Mouse (Mus musculus): ENCODE measurements around the gene Psmd7. TPM values are rescaled to one million over a fixed set of nuclear protein-coding genes. Genes with fewer than 3 reads are reported as not detected.

Psmd7 gene
- total RNA-seq, 1 experiment from 2014 or later: 130 TPM

DNA sequence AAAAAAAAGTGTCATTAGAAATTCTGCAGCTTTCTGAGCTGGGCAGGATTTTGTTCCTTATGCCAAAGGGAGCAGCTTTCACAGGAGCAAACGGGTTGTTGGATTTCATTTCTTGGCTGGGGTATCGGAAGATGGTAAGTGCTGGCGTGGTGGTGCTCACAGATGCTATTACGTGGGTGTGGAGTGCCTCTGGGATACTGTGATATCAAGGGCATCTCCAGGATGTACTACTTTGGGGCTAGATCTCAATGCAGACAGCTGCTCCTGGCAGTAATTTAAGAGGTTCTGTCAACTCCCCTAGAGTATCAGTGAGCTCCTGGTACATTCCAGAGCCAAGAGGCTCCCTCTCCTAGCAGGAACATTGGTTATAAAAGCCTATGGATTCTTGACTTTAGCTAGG lies 42.1 kb downstream of the Psmd7 start:
- no peak for ATAC-seq (replicated peaks in 1 of 2; ENCODE audit: insufficient read depth in 1 of 2, low FRiP score in 2 of 2, low TSS enrichment in 1 of 2, low read depth in 1 of 2, poor library complexity in 2 of 2, severe bottlenecking in 2 of 2)

GRCm38 (mm10) chr8:107545621-107546152 lies 42.6 kb downstream of the Psmd7 start:
- no peak for ATAC-seq (replicated peaks in 1 of 2; ENCODE audit: insufficient read depth in 1 of 2, low FRiP score in 2 of 2, low TSS enrichment in 1 of 2, low read depth in 1 of 2, poor library complexity in 2 of 2, severe bottlenecking in 2 of 2)

DNA sequence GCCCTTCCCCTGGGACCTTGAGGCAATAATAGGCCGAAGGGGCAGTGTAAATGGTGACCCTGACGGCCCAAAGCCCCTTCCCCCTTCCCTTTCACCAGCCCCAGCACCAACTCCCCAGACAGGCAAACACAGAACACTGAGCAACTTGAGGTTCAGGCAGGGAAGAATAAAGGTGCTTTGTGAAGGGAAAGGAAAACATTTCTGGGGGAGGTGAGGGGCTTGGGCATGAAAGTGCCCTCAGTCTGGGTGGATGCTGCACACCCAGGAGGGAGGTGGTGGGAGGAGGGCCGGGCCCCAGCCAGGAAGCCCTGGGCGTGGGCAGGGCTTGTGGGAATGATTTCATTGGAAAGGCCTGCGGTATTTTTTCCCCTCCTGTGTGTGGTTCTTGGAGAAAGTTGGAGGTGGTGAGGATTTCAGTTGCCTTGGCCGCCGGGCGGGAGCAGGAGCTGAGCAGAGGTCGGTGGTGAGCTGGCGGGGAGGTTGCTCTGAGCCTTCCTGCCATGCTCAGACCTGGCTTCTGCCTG lies 43.6 kb downstream of the Psmd7 start:
- ATAC-seq (replicated peaks in 1 of 2; ENCODE audit: insufficient read depth in 1 of 2, low FRiP score in 2 of 2, low TSS enrichment in 1 of 2, low read depth in 1 of 2, poor library complexity in 2 of 2, severe bottlenecking in 2 of 2): no peak

- no peak for ATAC-seq (replicated peaks in 1 of 2; ENCODE audit: insufficient read depth in 1 of 2, low FRiP score in 2 of 2, low TSS enrichment in 1 of 2, low read depth in 1 of 2, poor library complexity in 2 of 2, severe bottlenecking in 2 of 2)
Observed at GRCm38 (mm10) chr8:107544211-107544610, 44.1 kb downstream of the Psmd7 start.

DNA sequence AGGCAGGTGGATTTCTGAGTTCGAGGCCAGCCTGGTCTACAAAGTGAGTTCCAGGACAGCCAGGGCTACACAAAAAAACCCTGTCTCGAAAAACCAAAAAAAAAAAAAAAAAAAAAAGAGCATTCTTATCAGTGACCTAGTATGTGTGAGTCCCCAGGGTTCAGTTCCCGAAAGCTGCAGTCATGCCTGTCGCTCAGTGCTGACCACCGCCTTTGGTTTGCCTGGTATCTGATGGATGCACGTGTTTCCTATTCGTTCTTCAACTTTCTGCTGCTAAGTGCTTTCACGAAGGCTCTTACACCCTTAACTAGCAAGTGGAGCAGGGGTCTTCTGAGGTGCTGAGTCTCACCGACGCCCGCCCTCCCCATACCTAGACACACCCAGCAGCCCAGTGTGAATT lies 44.5 kb downstream of the Psmd7 start:
- ATAC-seq (replicated peaks in 1 of 2; ENCODE audit: insufficient read depth in 1 of 2, low FRiP score in 2 of 2, low TSS enrichment in 1 of 2, low read depth in 1 of 2, poor library complexity in 2 of 2, severe bottlenecking in 2 of 2): no peak

- ATAC-seq (replicated peaks in 1 of 2; ENCODE audit: insufficient read depth in 1 of 2, low FRiP score in 2 of 2, low TSS enrichment in 1 of 2, low read depth in 1 of 2, poor library complexity in 2 of 2, severe bottlenecking in 2 of 2): no peak
Observed at GRCm38 (mm10) chr8:107542151-107542550, 46.1 kb downstream of the Psmd7 start.

- peak; percentile 62 to 63; a peak in 3 of 4 replicates for ATAC-seq (replicated peaks in 1 of 2; ENCODE audit: insufficient read depth in 1 of 2, low FRiP score in 2 of 2, low TSS enrichment in 1 of 2, low read depth in 1 of 2, poor library complexity in 2 of 2, severe bottlenecking in 2 of 2)
Observed at GRCm38 (mm10) chr8:107541369-107541768, 46.9 kb downstream of the Psmd7 start.

GRCm38 (mm10) chr8:107540623-107541022 lies 47.6 kb downstream of the Psmd7 start:
- ATAC-seq (replicated peaks in 1 of 2; ENCODE audit: insufficient read depth in 1 of 2, low FRiP score in 2 of 2, low TSS enrichment in 1 of 2, low read depth in 1 of 2, poor library complexity in 2 of 2, severe bottlenecking in 2 of 2): 0 out of 4 replicates have a peak, but pooled peaks of 1 of the 2 experiments have one; percentile 12

DNA sequence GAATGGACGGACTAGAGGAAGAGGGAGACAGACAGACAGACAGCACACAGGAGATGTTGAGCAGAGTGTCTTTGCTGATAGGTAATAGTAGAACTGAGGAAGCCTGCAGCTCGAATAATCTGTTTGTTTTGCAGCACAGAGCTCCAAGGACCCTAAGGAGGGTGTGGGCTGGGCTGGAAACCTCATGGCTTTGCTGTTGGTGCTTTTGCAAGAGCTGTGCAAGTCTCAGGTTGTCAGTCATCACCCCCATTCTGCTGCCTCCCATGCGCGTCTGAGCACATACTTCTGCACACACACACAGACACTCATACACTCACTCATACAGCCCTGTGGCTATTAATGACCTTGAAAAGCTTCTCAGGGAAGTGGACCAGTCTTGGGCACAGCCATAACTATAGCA lies 50.8 kb downstream of the Psmd7 start:
- no peak for ATAC-seq (replicated peaks in 1 of 2; ENCODE audit: insufficient read depth in 1 of 2, low FRiP score in 2 of 2, low TSS enrichment in 1 of 2, low read depth in 1 of 2, poor library complexity in 2 of 2, severe bottlenecking in 2 of 2)

Other genes starting within 250 kb of the Psmd7 start
- gene Nqo1, start 185.3 kb downstream of the Psmd7 start, total RNA-seq (2017): 2.8 and 4.8 TPM in 2 replicates
- 38.5 and 39.0 TPM in 2 replicates for gene Nob1, start 163.4 kb downstream of the Psmd7 start, total RNA-seq (2017)
- gene Wwp2, start 152.1 kb downstream of the Psmd7 start, total RNA-seq (2017): 62.0 and 62.7 TPM in 2 replicates